Mouse (Mus musculus): Measurements from ENCODE around the gene Apoc4.

Gene Apoc4

DNA sequence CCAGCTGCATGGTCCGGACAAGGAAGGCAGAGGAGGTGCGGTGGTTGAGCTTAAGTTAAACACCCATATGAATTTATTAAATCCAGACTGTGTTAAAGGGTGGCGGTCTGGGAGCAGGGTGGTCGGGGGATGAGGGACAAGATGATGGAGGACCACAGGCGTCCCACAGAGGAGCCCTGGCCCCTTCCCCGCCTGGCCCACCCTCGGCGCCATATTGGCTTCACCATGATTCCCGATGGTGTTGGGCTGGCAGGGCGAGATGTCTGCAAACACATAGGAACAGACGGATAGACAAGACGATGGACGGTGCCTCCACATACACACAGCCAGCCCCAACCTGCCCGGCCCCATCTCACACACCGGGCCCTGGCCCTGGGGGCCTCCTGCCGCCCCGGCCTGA, 48.1 kb downstream of the Apoc4 start:
- intact Hi-C loops (cut with DNase I): no loop called here

DNA sequence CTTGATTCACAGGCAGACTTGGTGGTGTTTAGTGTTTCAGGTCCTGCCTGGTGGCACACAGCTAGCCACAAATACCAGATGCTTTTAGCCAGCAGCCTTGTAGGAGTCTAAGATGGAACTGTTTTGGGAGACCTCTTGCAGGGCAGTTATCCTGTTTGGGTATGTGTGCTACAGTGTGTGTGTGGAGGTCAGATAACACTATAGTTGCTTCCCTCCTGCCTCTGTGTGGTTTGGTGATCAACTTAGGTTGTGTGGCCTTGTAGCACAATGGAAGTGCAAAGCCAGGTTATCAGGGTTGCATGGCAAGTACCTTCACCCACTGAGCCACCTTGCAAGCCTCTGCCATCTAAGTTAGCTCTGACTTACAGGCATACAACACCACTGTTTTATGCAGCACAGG, 48.6 kb downstream of the Apoc4 start:
- intact Hi-C loops (cut with DNase I): no loop called here

DNA sequence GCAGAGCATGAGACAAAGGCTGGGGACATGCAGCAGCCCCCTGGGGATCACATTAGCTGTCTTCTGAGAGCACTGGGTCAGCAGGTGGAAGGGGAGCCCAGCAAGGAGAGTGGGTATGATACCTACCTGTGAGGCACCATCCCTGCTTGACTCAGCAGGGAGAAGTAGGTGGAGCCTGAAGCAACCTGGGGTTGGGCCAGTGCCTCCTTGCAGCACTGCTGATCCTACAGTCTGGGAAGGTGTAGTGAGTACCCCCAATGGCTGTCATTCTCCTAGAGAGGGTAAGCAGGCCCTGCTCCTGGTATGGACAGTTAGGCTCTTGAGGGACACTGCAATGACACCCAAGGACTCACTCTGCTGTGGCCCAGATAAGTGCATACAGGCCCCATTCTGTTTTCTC, 49.0 kb downstream of the Apoc4 start:
- intact Hi-C loops (cut with DNase I): no loop called here

DNA sequence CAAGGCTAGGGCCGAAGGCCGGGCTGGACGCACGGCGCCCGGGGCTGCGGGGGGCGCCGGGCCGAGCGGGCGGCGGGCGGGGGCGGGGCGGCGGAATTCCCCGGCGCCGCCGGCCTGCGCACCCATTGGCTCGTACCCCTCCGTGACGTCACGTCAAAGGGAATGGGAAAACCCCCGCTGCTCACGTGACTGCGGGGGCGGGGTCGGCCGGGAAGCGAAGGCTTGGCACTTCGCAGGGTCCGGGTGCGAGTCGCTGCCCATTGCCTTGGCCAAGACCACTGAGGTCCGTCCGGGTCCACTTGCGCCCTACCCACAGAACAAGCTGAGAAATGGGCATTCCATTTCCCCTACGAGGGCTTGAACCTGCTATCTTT, 51.9 kb downstream of the Apoc4 start, which contains the start of gene Relb:
TSS of gene Relb (minus strand) at position 78 of the 374 bp plus-strand sequence.
- intact Hi-C loops (cut with DNase I): no loop called here

DNA sequence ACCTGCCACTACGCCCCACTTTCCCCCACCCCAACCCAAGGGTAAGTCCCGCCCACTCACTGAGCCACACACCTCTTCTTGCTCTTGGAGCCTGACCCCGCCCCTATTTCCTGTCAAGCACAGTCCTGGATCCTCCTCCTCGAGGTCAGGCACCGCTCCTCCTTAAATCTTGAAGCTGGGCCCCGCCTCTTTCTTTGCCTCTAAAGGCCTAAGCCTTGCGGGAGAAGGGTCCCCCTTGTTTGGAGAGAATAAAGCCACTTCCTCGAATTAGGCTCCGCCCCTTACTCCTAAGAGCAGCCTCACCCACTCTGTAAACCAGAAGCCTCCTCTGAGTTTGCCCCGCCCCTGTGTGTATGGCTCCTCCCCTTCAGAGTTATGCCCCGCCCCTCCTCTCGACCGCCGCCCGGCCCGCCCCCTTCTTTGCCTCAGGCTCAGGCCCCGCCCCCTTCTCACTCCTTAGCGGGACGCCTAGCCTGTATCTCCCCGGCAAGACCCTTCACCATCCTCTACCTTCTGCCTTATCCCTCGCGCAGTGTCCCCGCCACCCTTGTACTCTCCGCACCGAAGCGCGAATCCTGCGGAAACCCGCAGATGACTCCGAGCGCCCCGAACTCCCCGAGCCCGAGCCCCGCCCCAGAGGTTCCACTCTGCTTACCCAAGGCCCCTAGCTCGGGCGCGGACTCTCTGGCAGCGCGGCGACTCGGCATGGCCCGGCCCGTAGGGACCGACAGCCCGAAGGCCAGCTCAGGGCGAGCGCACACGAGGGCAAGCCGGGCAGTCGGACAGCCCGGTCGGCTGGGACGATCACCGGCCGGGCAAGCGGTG, 52.5 kb downstream of the Apoc4 start:
- intact Hi-C loops (cut with DNase I): no loop called here

DNA sequence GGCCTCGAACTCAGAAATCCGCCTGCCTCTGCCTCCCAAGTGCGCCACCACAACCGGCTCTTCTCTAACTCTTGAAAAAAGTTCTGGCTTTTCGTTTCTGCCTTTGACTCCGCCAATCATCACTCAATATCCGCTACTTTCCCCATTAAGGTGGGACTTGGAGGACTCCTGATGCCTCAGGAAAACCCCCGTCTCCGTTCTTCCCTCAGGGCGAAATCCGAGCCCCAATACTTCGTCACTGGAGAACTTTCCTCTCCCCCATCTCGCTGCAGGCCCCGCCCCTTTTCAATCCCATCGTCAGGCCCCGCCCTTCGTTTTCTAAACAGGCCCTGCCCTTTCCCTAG, 53.1 kb downstream of the Apoc4 start:
- intact Hi-C loops (cut with DNase I): no loop called here

Data from adrenal gland (tissue).